Mouse (Mus musculus) bone marrow macrophage, adult 2 months (primary cell): ENCODE data around the gene Efcab12.

ENCODE experiments used
- CTCF ChIP-seq: IDR thresholded peaks from 2 replicates; pipeline ENCODE4 v1.5.1; 2012; ENCODE audit warnings: low read depth, mild to moderate bottlenecking, low read length, moderate library complexity
- POLR2A ChIP-seq: IDR thresholded peaks from 2 replicates; pipeline ENCODE4 v1.6.1; 2012; ENCODE audit warnings: mild to moderate bottlenecking, low read depth, low read length, borderline replicate concordance

GRCm38 (mm10) chr6:115791842-115792686, 46.1 kb downstream of the Efcab12 start:
- TF ChIP-seq CTCF = no peak
- no peak for TF ChIP-seq POLR2A
